Mouse (Mus musculus) olfactory bulb, adult 2 months (tissue): ENCODE data around the gene Gm21083. TPM values are rescaled to one million over a fixed set of nuclear protein-coding genes. Genes with fewer than 3 reads are reported as not detected.
"Not testable (repeated sequence)": the region's sequence is repeated elsewhere in the genome, so short reads cannot be mapped to it uniquely, and the experiment has no call there.

Source experiments
- H3K27ac ChIP-seq: fragments of 200-500 bp; 2 replicates; pipeline ENCODE4 v1.5.1; 2012; ENCODE audit warnings: low read depth, low read length; ENCODE audit not compliant: insufficient read depth
- H3K4me1 ChIP-seq: fragments of 200-500 bp; 2 replicates; pipeline ENCODE4 v1.6.1; 2012; ENCODE audit warnings: low read length; ENCODE audit not compliant: control insufficient read depth, insufficient read depth
- H3K4me3 ChIP-seq: fragments of 200-500 bp; 2 replicates; pipeline ENCODE4 v1.5.1; 2012; ENCODE audit warnings: mild to moderate bottlenecking, low read depth, low read length, moderate library complexity; ENCODE audit not compliant: insufficient read depth
- whole genome bisulfite sequencing: fragments of 180-500 bp; shearing (Covaris S2); methylation state at CpG from one replicate; pipeline ENCODE4 v1.1.7; 2018; 5-methylcytosine and 5-hydroxymethylcytosine counted together
- polyA plus RNA-seq: library from polyadenylated mRNA; stranded (reverse); fragments of >200 nt; gene quantifications from 2 replicates; pipeline ENCODE4 v1.2.4, GENCODE M21; 2012; ENCODE audit warnings: low replicate concordance; ENCODE audit not compliant: missing spikeins, insufficient read depth, insufficient read length

Gene Gm21083
- polyA plus RNA-seq, 1 experiment, result not detected

- H3K27ac ChIP-seq, H3K4me3 ChIP-seq, H3K4me1 ChIP-seq: not testable (repeated sequence)
- WGBS, result 77% methylated on average over 3 of the region's 3 CpGs
Measured at GRCm38 (mm10) chr5:15601960-15602359, 24.8 kb downstream of the Gm21083 start.

GRCm38 (mm10) chr5:15602424-15602947 is 25.4 kb downstream of the Gm21083 start:
- H3K4me3 ChIP-seq, H3K4me1 ChIP-seq, H3K27ac ChIP-seq: not testable (repeated sequence)
- 66% methylated on average over 3 of the region's 3 CpGs for WGBS

GRCm38 (mm10) chr5:15603008-15603407 is 25.9 kb downstream of the Gm21083 start:
- WGBS, result 55% methylated on average over 2 of the region's 2 CpGs

GRCm38 (mm10) chr5:15603585-15603984 is 26.5 kb downstream of the Gm21083 start:
- WGBS, result 75% methylated on average over 8 of the region's 8 CpGs
- H3K27ac ChIP-seq, H3K4me1 ChIP-seq, H3K4me3 ChIP-seq: not testable (repeated sequence)

More at GRCm38 (mm10) chr5:15603008-15603407, 25.9 kb downstream of the Gm21083 start:
- H3K4me3 ChIP-seq, H3K27ac ChIP-seq, H3K4me1 ChIP-seq: not testable (repeated sequence)

- H3K27ac ChIP-seq, H3K4me1 ChIP-seq, H3K4me3 ChIP-seq: not testable (repeated sequence)
- 63% methylated on average over 6 of the region's 6 CpGs for WGBS
Measured at GRCm38 (mm10) chr5:15606677-15607076, 29.5 kb downstream of the Gm21083 start.

- not testable (repeated sequence) for H3K4me3 ChIP-seq, H3K4me1 ChIP-seq, H3K27ac ChIP-seq
- WGBS, result 0% methylated on average over 1 of the region's 1 CpGs
Measured at GRCm38 (mm10) chr5:15610695-15611094, 33.6 kb downstream of the Gm21083 start.

- not testable (repeated sequence) for H3K4me3 ChIP-seq, H3K27ac ChIP-seq, H3K4me1 ChIP-seq
- WGBS, result 77% methylated on average over 3 of the region's 3 CpGs
Measured at GRCm38 (mm10) chr5:15616195-15616594, 39.1 kb downstream of the Gm21083 start.

GRCm38 (mm10) chr5:15618764-15619163 is 41.6 kb downstream of the Gm21083 start, which contains the start of gene Speer4d:
Speer4d (plus strand) TSS chr5:15619064.
- 50% methylated on average over 1 of the region's 1 CpGs for WGBS
- H3K4me3 ChIP-seq, H3K27ac ChIP-seq, H3K4me1 ChIP-seq: not testable (repeated sequence)

- not testable (repeated sequence) for H3K4me1 ChIP-seq, H3K4me3 ChIP-seq, H3K27ac ChIP-seq
- WGBS, result 37% methylated on average over 1 of the region's 1 CpGs
Measured at GRCm38 (mm10) chr5:15628136-15628535, 51.0 kb downstream of the Gm21083 start.

- not testable (repeated sequence) for H3K4me1 ChIP-seq, H3K4me3 ChIP-seq, H3K27ac ChIP-seq
- 35% methylated on average over 5 of the region's 5 CpGs for WGBS
Measured at GRCm38 (mm10) chr5:15630068-15630467, 52.9 kb downstream of the Gm21083 start.

Other genes starting within 250 kb of the Gm21083 start
- gene Gm21149, start 100.8 kb upstream of the Gm21083 start, polyA plus RNA-seq, result not detected in 2 replicates
- not detected in 2 replicates for gene Gm21190, start 48.1 kb upstream of the Gm21083 start, polyA plus RNA-seq
- gene Speer4d, start 41.7 kb downstream of the Gm21083 start, polyA plus RNA-seq, result not detected in 2 replicates
- not detected in 2 replicates for gene 4930572O03Rik, start 79.7 kb downstream of the Gm21083 start, polyA plus RNA-seq
- not detected in 2 replicates for gene Speer4c, start 136.9 kb downstream of the Gm21083 start, polyA plus RNA-seq